Mouse (Mus musculus) fibroblast of lung, adult 2 months (primary cell): ENCODE results near the gene Prcp.

Source experiments
- DNase-seq: peaks from one replicate; pipeline ENCODE4 v3.0.0-alpha.2; 2011; ENCODE audit warnings: low read depth

Gene Prcp

GRCm38 (mm10) chr7:92980741-92981140 lies 106.5 kb downstream of the Prcp start:
- no peak for DNase-seq

GRCm38 (mm10) chr7:92981864-92982263 lies 107.6 kb downstream of the Prcp start:
- no peak for DNase-seq
